Mouse (Mus musculus): ENCODE data around the gene Depdc1b.

- TF ChIP-seq GATA1 (IDR thresholded peaks at IDR 0.05; ENCODE audit: low read length) (no peak), TAL1 (IDR thresholded peaks at IDR 0.05; ENCODE audit: low read length) (no peak)
Measured at GRCm38 (mm10) chr13:108287953-108288352, 28.2 kb upstream of the Depdc1b start.

Measured in erythroblast, embryonic 14.5 days (primary cell).